Mouse (Mus musculus) forebrain, embryonic 14.5 days (tissue): ENCODE measurements around the gene Clec11a. TPM values are rescaled to one million over a fixed set of nuclear protein-coding genes. Genes with fewer than 3 reads are reported as not detected.

Source experiments
- ATAC-seq: fragments of 200-750 bp; cut with Nextera tagmentation; 2 replicates; pipeline ENCODE4 v1.8.0; 2017; ENCODE audit warnings: mild to moderate bottlenecking, moderate library complexity
- DNase-seq: peaks from one replicate; pipeline ENCODE4 v3.0.0-alpha.2; 2015; ENCODE audit warnings: low spot score
- H3K27ac ChIP-seq: fragments of 300-500 bp; sonication (generic); 2 replicates; pipeline ENCODE4 v1.5.1; 2014; ENCODE audit warnings: low read depth, mild to moderate bottlenecking, control low read depth, low read length, moderate library complexity
- H3K27me3 ChIP-seq: fragments of 300-500 bp; sonication (generic); replicated peaks from 2 replicates; pipeline ENCODE4 v1.6.1; 2014; ENCODE audit warnings: low read length, control low read depth, mixed read lengths; ENCODE audit not compliant: control insufficient read depth, insufficient read depth
- H3K36me3 ChIP-seq: fragments of 300-500 bp; sonication (generic); 2 replicates; pipeline ENCODE4 v1.6.1; 2014; ENCODE audit warnings: low read length, control low read depth; ENCODE audit not compliant: control insufficient read depth, insufficient read depth
- H3K4me1 ChIP-seq: fragments of 300-500 bp; sonication (generic); 2 replicates; pipeline ENCODE4 v1.6.1; 2014; ENCODE audit warnings: antibody characterized with exemption, low read length, control low read depth; ENCODE audit not compliant: control insufficient read depth, insufficient read depth
- H3K4me2 ChIP-seq: fragments of 300-500 bp; sonication (generic); 2 replicates; pipeline ENCODE4 v1.6.1; 2014; ENCODE audit warnings: mild to moderate bottlenecking, control low read depth, low read length
- H3K4me3 ChIP-seq: fragments of 300-500 bp; sonication (generic); 2 replicates; pipeline ENCODE4 v1.5.1; 2014; ENCODE audit warnings: low read depth, low read length, control low read depth
- H3K9ac ChIP-seq: fragments of 300-500 bp; sonication (generic); 2 replicates; pipeline ENCODE4 v1.6.1; 2014; ENCODE audit warnings: mild to moderate bottlenecking, low read length, control low read depth, moderate library complexity
- H3K9me3 ChIP-seq: fragments of 300-500 bp; sonication (generic); replicated peaks from 2 replicates; pipeline ENCODE4 v1.6.1; 2016; ENCODE audit warnings: low read length, control low read depth, mixed read lengths; ENCODE audit not compliant: control insufficient read depth
- WGBS: fragments of 180-500 bp; shearing (Covaris S2); extraction: QIAGEN DNeasy Blood & Tissue Kit; methylation state at CpG from one replicate; pipeline ENCODE4 v1.1.7; 2014; 5-methylcytosine and 5-hydroxymethylcytosine counted together
- polyA plus RNA-seq: library from polyadenylated mRNA; unstranded; fragments of >200 nt; fragmentation: Nextera tagmentation; extraction: Ambion mirVana; gene quantifications from 2 replicates; pipeline ENCODE4 v1.2.1, GENCODE M21; 2014

The Clec11a gene
- polyA plus RNA-seq, 1 experiment from 2014 or later, result 4.5 TPM

GRCm38 (mm10) chr7:44344622-44345021, 37.9 kb upstream of the Clec11a start:
- Histone ChIP-seq H3K4me2 (no peak overlapping the region), H3K27me3 (peaks cover 3% of the 10 kb centered on the region), H3K27ac (no peak overlapping the region), H3K9me3 (no peaks in the 10 kb centered on the region), H3K4me3 (no peak overlapping the region), H3K36me3 (peaks cover 38% of the 10 kb centered on the region), H3K9ac (no peak overlapping the region), H3K4me1 (no peaks in the 10 kb centered on the region)
- ATAC-seq, result no peak
- 81% methylated on average over 12 of the region's 12 CpGs for WGBS
- no peak for DNase-seq

- DNase-seq (no peak), ATAC-seq (no peak)
- Histone ChIP-seq H3K4me2 (no peak overlapping the region), H3K9ac (no peak overlapping the region), H3K27me3 (no peaks in the 10 kb centered on the region; the same call in 1 of the 2 replicates), H3K9me3 (no peaks in the 10 kb centered on the region), H3K4me3 (no peak overlapping the region), H3K36me3 (peaks cover 35% of the 10 kb centered on the region), H3K27ac (no peak overlapping the region), H3K4me1 (no peaks in the 10 kb centered on the region)
- WGBS, result 34% methylated on average over 11 of the region's 11 CpGs
Measured at GRCm38 (mm10) chr7:44343459-44344015, 36.8 kb upstream of the Clec11a start.

GRCm38 (mm10) chr7:44341714-44342113, 35.0 kb upstream of the Clec11a start:
- no peak overlapping the region for H3K4me2 ChIP-seq

GRCm38 (mm10) chr7:44341119-44341518, 34.4 kb upstream of the Clec11a start:
- peaks cover 15% of the 10 kb centered on the region for H3K27me3 ChIP-seq
- no peak overlapping the region for H3K27ac ChIP-seq
- no peak for DNase-seq
- no peak overlapping the region; the same call in 1 of the 2 replicates for H3K9ac ChIP-seq
- WGBS, result 92% methylated on average over 10 of the region's 10 CpGs
- H3K4me3 ChIP-seq, result no peak overlapping the region
- H3K4me2 ChIP-seq, result no peak overlapping the region
- no peaks in the 10 kb centered on the region for H3K4me1 ChIP-seq
- peaks cover 23% of the 10 kb centered on the region for H3K36me3 ChIP-seq
- H3K9me3 ChIP-seq, result no peaks in the 10 kb centered on the region
- no peak for ATAC-seq

More at GRCm38 (mm10) chr7:44341714-44342113, 35.0 kb upstream of the Clec11a start:
- 72% methylated on average over 5 of the region's 5 CpGs for WGBS
- H3K36me3 ChIP-seq, result peaks cover 26% of the 10 kb centered on the region
- H3K4me3 ChIP-seq, result no peak overlapping the region
- DNase-seq (no peak), ATAC-seq (no peak)
- H3K27me3 ChIP-seq, result peaks cover 9% of the 10 kb centered on the region
- no peaks in the 10 kb centered on the region for H3K4me1 ChIP-seq
- no peak overlapping the region for H3K27ac ChIP-seq
- H3K9ac ChIP-seq, result no peak overlapping the region
- no peaks in the 10 kb centered on the region for H3K9me3 ChIP-seq

- Histone ChIP-seq H3K9ac (no peak overlapping the region), H3K4me3 (no peak overlapping the region), H3K4me2 (no peak overlapping the region), H3K27ac (no peak overlapping the region), H3K27me3 (peaks cover 23% of the 10 kb centered on the region), H3K36me3 (peaks cover 14% of the 10 kb centered on the region), H3K4me1 (no peaks in the 10 kb centered on the region), H3K9me3 (no peaks in the 10 kb centered on the region)
- DNase-seq (no peak), ATAC-seq (no peak)
- 68% methylated on average over 6 of the region's 6 CpGs for WGBS
Measured at GRCm38 (mm10) chr7:44340226-44340625, 33.5 kb upstream of the Clec11a start.

- Histone ChIP-seq H3K4me2 (peak overlapping the region; percentile 77), H3K4me1 (no peaks in the 10 kb centered on the region), H3K27me3 (peaks cover 26% of the 10 kb centered on the region), H3K9me3 (no peaks in the 10 kb centered on the region), H3K4me3 (peak overlapping the region; percentile 56), H3K9ac (peak overlapping the region; percentile 80), H3K36me3 (0 out of 2 replicates have a peak, but pooled peaks cover 8% of the 10 kb centered on the region), H3K27ac (no peak overlapping the region)
- ATAC-seq, result peak; percentile 15; the same call in 1 of the 2 replicates
- DNase-seq, result peak; percentile 1
- WGBS, result 1% methylated on average over 32 of the region's 32 CpGs
Measured at GRCm38 (mm10) chr7:44337121-44337849, 30.6 kb upstream of the Clec11a start.

- Histone ChIP-seq H3K27me3 (peaks cover 26% of the 10 kb centered on the region), H3K9ac (peak overlapping the region; percentile 80), H3K9me3 (no peaks in the 10 kb centered on the region), H3K4me2 (peak overlapping the region; percentile 77), H3K4me3 (peak overlapping the region; percentile 56), H3K36me3 (0 out of 2 replicates have a peak, but pooled peaks cover 8% of the 10 kb centered on the region), H3K27ac (peak overlapping the region; percentile 78), H3K4me1 (no peaks in the 10 kb centered on the region)
- WGBS, result 2% methylated on average over 47 of the region's 54 CpGs
- peak; percentile 79 for ATAC-seq
- DNase-seq, result peak; percentile 71
Measured at GRCm38 (mm10) chr7:44336046-44337021, 29.6 kb upstream of the Clec11a start.

- ATAC-seq (peak; percentile 68), DNase-seq (peak; percentile 80)
- Histone ChIP-seq H3K4me1 (no peaks in the 10 kb centered on the region), H3K4me3 (peak overlapping the region; percentile 56), H3K9ac (peak overlapping the region; percentile 80), H3K27ac (peak overlapping the region; percentile 78), H3K4me2 (peak overlapping the region; percentile 77), H3K9me3 (no peaks in the 10 kb centered on the region), H3K27me3 (peaks cover 26% of the 10 kb centered on the region), H3K36me3 (0 out of 2 replicates have a peak, but pooled peaks cover 8% of the 10 kb centered on the region)
- 2% methylated on average over 30 of the region's 40 CpGs for WGBS
Measured at GRCm38 (mm10) chr7:44335031-44335878, 28.6 kb upstream of the Clec11a start.
